Mouse (Mus musculus): Measurements from ENCODE around the gene Espn. TPM values are rescaled to one million over a fixed set of nuclear protein-coding genes. Genes with fewer than 3 reads are reported as not detected.

The Espn gene
- total and polyA plus RNA-seq, 3 experiments, result 5.0 to 19.6 TPM; not detected in 1

DNA sequence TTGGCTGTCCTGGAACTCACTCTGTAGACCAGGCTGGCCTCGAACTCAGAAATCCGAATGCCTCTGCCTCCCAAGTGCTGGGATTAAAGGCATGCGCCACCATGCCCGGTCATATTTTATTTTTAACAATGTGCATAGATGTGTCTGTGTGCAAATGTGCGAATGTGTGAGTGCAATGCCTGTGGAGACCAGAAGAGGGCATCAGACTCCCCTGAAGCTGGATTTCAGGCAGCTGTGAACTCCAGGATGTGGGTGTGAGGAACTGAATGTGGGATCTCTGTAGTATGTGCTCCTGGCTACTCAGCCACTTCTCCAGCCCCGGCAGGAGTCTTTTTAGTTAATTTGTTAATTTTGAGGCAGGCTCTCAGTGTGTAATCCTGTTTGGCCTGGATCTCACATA lies 19.4 kb upstream of the Espn start:
- no peaks in the 10 kb centered on the region for H3K27me3 ChIP-seq (ENCODE audit: control insufficient read depth in 1 of 2, insufficient read depth in 2 of 2, low read length in 2 of 2)
- H3K9ac ChIP-seq (ENCODE audit: control insufficient read depth, low read depth, low read length, poor library complexity, severe bottlenecking), result no peak overlapping the region
- peaks cover 3 to 6% of the 10 kb centered on the region in 2 experiments; a peak in 3 of 4 replicates for H3K4me1 ChIP-seq (ENCODE audit: control insufficient read depth in 1 of 2, insufficient read depth in 2 of 2, low read length in 2 of 2)
- DNase-seq (ENCODE audit: low read depth, low spot score), result peak; percentile 67
- peaks cover 0 to 3% of the 10 kb centered on the region in 2 experiments; a peak in 1 of 4 replicates for H3K36me3 ChIP-seq (ENCODE audit: control insufficient read depth in 1 of 2, insufficient read depth in 2 of 2, low read length in 2 of 2)
- peak; percentile 61 to 71 (median 64) for TF ChIP-seq CTCF (IDR thresholded peaks at IDR 0.05 in 2 of 3, conservative IDR thresholded peaks at IDR 0.05 in 1 of 3; ENCODE audit: control insufficient read depth in 1 of 3, insufficient read depth in 1 of 3, low read depth in 2 of 3, low read length in 3 of 3, poor library complexity in 1 of 3, severe bottlenecking in 1 of 3)
- peak; percentile 32 for TF ChIP-seq RAD21 (IDR thresholded peaks at IDR 0.05; ENCODE audit: low read depth, low read length)
- TF ChIP-seq TCF12 (IDR thresholded peaks at IDR 0.05; ENCODE audit: low read depth, low read length), result no peak
- no peak for TF ChIP-seq ETS1 (IDR thresholded peaks at IDR 0.05; ENCODE audit: low read depth, low read length)
- peak; percentile 42 for TF ChIP-seq SMC3 (IDR thresholded peaks at IDR 0.05; ENCODE audit: low read depth, low read length)
- TF ChIP-seq POLR2A (IDR thresholded peaks at IDR 0.05; ENCODE audit: control insufficient read depth in 1 of 2, insufficient read depth in 1 of 2, low read depth in 1 of 2, low read length in 2 of 2, poor library complexity in 1 of 2), result no peak
- TF ChIP-seq SIN3A (IDR thresholded peaks at IDR 0.05; ENCODE audit: low read length), result no peak
- no peak for TF ChIP-seq ZKSCAN1 (IDR thresholded peaks at IDR 0.05; ENCODE audit: low read depth, low read length)
- TF ChIP-seq MYC (IDR thresholded peaks at IDR 0.05; ENCODE audit: low read depth, low read length), result no peak
- TF ChIP-seq GABPA (IDR thresholded peaks at IDR 0.05; ENCODE audit: low read depth, low read length), result no peak
- H3K27ac ChIP-seq (ENCODE audit: control insufficient read depth, low read depth, low read length), result no peak overlapping the region
- H3K4me3 ChIP-seq (ENCODE audit: control insufficient read depth in 1 of 2, insufficient read depth in 1 of 2, low read depth in 2 of 2, low read length in 2 of 2), result no peak overlapping the region
- H3K9me3 ChIP-seq (replicated peaks; ENCODE audit: insufficient read depth, low read length), result no peaks in the 10 kb centered on the region
- no peaks in the 10 kb centered on the region for H3K79me2 ChIP-seq (ENCODE audit: control insufficient read depth, insufficient read depth, low read length, poor library complexity)

DNA sequence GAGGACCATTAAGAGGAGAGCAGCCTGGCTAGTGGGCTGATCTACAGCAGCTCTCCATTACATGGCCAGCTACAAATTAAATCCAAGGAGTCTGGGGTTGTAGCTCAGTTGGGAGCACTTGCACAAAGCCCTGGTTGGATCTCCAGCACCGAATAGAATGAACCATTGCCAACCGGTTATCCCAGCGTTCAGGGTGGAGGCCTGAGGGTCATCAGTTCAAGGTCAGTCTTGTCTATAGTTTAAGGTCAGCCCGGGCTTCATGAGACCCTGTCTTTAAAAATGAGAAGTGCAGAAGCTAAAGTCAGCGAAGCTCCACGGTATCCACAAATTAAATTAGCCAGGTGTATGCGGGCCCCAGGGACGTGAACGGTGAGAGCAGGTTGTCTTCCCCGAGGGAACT lies 18.1 kb upstream of the Espn start:
- TF ChIP-seq BHLHE40 (IDR thresholded peaks at IDR 0.05; ENCODE audit: borderline replicate concordance, low read depth, low read length), result no peak
- no peak overlapping the region for H3K9ac ChIP-seq (ENCODE audit: control insufficient read depth, low read depth, low read length, poor library complexity, severe bottlenecking)
- no peaks in the 10 kb centered on the region for H3K79me2 ChIP-seq (ENCODE audit: control insufficient read depth, insufficient read depth, low read length, poor library complexity)
- no peak for DNase-seq (ENCODE audit: low read depth, low spot score)
- no peak overlapping the region for H3K27ac ChIP-seq (ENCODE audit: control insufficient read depth, low read depth, low read length)
- H3K4me3 ChIP-seq (ENCODE audit: control insufficient read depth in 1 of 2, insufficient read depth in 1 of 2, low read depth in 2 of 2, low read length in 2 of 2), result no peak overlapping the region
- H3K27me3 ChIP-seq (ENCODE audit: control insufficient read depth in 1 of 2, insufficient read depth in 2 of 2, low read length in 2 of 2), result no peaks in the 10 kb centered on the region
- H3K4me1 ChIP-seq (ENCODE audit: control insufficient read depth in 1 of 2, insufficient read depth in 2 of 2, low read length in 2 of 2), result peaks cover 0 to 4% of the 10 kb centered on the region in 2 experiments; a peak in 1 of 4 replicates
- H3K36me3 ChIP-seq (ENCODE audit: control insufficient read depth in 1 of 2, insufficient read depth in 2 of 2, low read length in 2 of 2), result no peaks in the 10 kb centered on the region
- no peaks in the 10 kb centered on the region for H3K9me3 ChIP-seq (replicated peaks; ENCODE audit: insufficient read depth, low read length)

DNA sequence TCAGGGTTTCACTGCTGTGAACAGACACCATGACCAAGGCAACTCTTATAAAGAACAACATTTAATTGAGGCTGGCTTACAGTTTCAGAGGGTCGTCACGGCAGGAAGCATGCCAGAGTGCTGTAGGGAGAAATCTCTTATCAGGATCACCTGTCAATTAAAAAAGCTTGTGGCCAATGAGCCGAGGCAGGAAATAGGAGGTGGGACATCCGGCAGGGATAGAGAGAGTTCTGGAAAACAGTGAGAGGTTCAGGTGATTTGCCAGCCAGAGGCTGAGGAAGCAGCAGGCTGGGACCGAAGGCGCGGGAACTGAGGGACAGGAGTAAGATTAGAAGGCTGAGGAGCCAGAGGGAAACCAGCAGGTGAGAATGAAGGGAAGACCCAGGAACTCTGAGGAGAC lies 16.9 kb upstream of the Espn start:
- Histone ChIP-seq H3K27me3 (ENCODE audit: control insufficient read depth in 1 of 2, insufficient read depth in 2 of 2, low read length in 2 of 2) (no peaks in the 10 kb centered on the region), H3K27ac (ENCODE audit: control insufficient read depth, low read depth, low read length) (no peak overlapping the region), H3K9ac (ENCODE audit: control insufficient read depth, low read depth, low read length, poor library complexity, severe bottlenecking) (peak overlapping the region; percentile 68), H3K79me2 (ENCODE audit: control insufficient read depth, insufficient read depth, low read length, poor library complexity) (no peaks in the 10 kb centered on the region), H3K4me1 (ENCODE audit: control insufficient read depth in 1 of 2, insufficient read depth in 2 of 2, low read length in 2 of 2) (peaks cover 0 to 8% of the 10 kb centered on the region in 2 experiments; a peak in 1 of 4 replicates), H3K36me3 (ENCODE audit: control insufficient read depth in 1 of 2, insufficient read depth in 2 of 2, low read length in 2 of 2) (no peaks in the 10 kb centered on the region), H3K9me3 (replicated peaks; ENCODE audit: insufficient read depth, low read length) (no peaks in the 10 kb centered on the region), H3K4me3 (ENCODE audit: control insufficient read depth in 1 of 2, insufficient read depth in 1 of 2, low read depth in 2 of 2, low read length in 2 of 2) (peak overlapping the region; percentile 47 to 65)
- DNase-seq (ENCODE audit: low read depth, low spot score), result peak; percentile 47
- TF ChIP-seq MXI1 (IDR thresholded peaks at IDR 0.05; ENCODE audit: low read depth, low read length) (no peak), ZMIZ1 (IDR thresholded peaks at IDR 0.05; ENCODE audit: low read depth, low read length) (peak; percentile 29; the same call in 1 of the 2 replicates), KAT2A (conservative IDR thresholded peaks at IDR 0.05; ENCODE audit: low read depth, low read length) (no peak), CHD1 (IDR thresholded peaks at IDR 0.05; ENCODE audit: low read depth, low read length) (no peak), SIN3A (IDR thresholded peaks at IDR 0.05; ENCODE audit: low read length) (no peak), MAX (IDR thresholded peaks at IDR 0.05; ENCODE audit: low read length) (no peak), TBP (IDR thresholded peaks at IDR 0.05; ENCODE audit: low read depth, low read length) (peak; percentile 57; the same call in 1 of the 2 replicates), GABPA (IDR thresholded peaks at IDR 0.05; ENCODE audit: low read depth, low read length) (no peak), TCF12 (IDR thresholded peaks at IDR 0.05; ENCODE audit: low read depth, low read length) (peak; percentile 30; the same call in 1 of the 2 replicates), E2F4 (IDR thresholded peaks at IDR 0.05; ENCODE audit: borderline replicate concordance, low read depth, low read length) (no peak), ELF1 (IDR thresholded peaks at IDR 0.05; ENCODE audit: low read depth, low read length) (no peak), GATA1 (IDR thresholded peaks at IDR 0.05; ENCODE audit: low read depth, low read length) (peak; percentile 68), POLR2AphosphoS5 (IDR thresholded peaks at IDR 0.05; ENCODE audit: borderline replicate concordance, low read depth, low read length) (no peak), HCFC1 (IDR thresholded peaks at IDR 0.05; ENCODE audit: low read depth, low read length) (peak; percentile 41; the same call in 1 of the 2 replicates), MAZ (IDR thresholded peaks at IDR 0.05; ENCODE audit: low read depth, low read length) (no peak), ZNF384 (IDR thresholded peaks at IDR 0.05; ENCODE audit: low read depth, low read length) (no peak), RCOR1 (IDR thresholded peaks at IDR 0.05; ENCODE audit: low read depth, low read length) (no peak), JUND (IDR thresholded peaks at IDR 0.05; ENCODE audit: low read depth, low read length) (no peak), CTCF (IDR thresholded peaks at IDR 0.05 in 2 of 3, conservative IDR thresholded peaks at IDR 0.05 in 1 of 3; ENCODE audit: control insufficient read depth in 1 of 3, insufficient read depth in 1 of 3, low read depth in 2 of 3, low read length in 3 of 3, poor library complexity in 1 of 3, severe bottlenecking in 1 of 3) (no peak)

All from MEL (cell line).